Mouse (Mus musculus): ENCODE data around the gene Dbf4. TPM values are rescaled to one million over a fixed set of nuclear protein-coding genes. Genes with fewer than 3 reads are reported as not detected.

The Dbf4 gene
- polyA plus RNA-seq, 1 experiment from 2014 or later, result 65.7 TPM

DNA sequence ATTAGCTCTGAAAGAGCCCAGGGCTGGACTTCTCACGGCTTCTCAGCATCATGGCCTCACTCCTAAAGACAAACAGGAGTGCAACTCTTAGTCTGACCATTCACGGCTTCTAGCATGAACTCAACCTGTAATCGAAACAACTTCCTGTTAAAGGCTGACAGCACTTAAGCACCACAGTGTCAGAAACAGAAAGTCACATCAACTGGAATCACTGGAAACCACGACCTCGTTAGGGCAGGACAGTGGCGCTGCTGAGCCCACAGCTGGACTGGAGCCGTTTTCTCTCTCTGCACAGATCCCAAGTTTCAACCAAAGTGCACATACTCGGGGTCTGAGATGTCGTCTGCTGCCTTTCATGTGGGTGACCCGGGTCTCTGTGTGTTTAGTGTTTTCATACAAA, 73.0 kb downstream of the Dbf4 start:
- DNase-seq (ENCODE audit: low spot score), result no peak
- no peak for ATAC-seq (ENCODE audit: low FRiP score)
- Histone ChIP-seq H3K4me1 (replicated peaks; ENCODE audit: control insufficient read depth, insufficient read depth, low read length) (no peaks in the 10 kb centered on the region), H3K4me3 (ENCODE audit: low read depth, low read length) (no peak overlapping the region), H3K4me2 (replicated peaks; ENCODE audit: low read depth, low read length) (no peak overlapping the region), H3K36me3 (ENCODE audit: control insufficient read depth, insufficient read depth, low read length) (no peaks in the 10 kb centered on the region), H3K9me3 (ENCODE audit: control insufficient read depth, low read length) (no peaks in the 10 kb centered on the region), H3K27me3 (ENCODE audit: control insufficient read depth, insufficient read depth, low read length) (no peaks in the 10 kb centered on the region), H3K9ac (ENCODE audit: low read depth, low read length) (no peak overlapping the region), H3K27ac (ENCODE audit: low read depth, low read length) (no peak overlapping the region)
- 83% methylated on average over 10 of the region's 10 CpGs for WGBS

Other genes starting within 250 kb of the Dbf4 start
- gene Adam22, start 54.6 kb downstream of the Dbf4 start, polyA plus RNA-seq (2014; fragmentation: Nextera tagmentation; extraction: Ambion mirVana), result 15.9 and 16.7 TPM in 2 replicates
- gene Slc25a40, start 134 bp upstream of the Dbf4 start, polyA plus RNA-seq (2014; fragmentation: Nextera tagmentation; extraction: Ambion mirVana), result 10.4 and 10.7 TPM in 2 replicates
- 15.2 and 15.4 TPM in 2 replicates for gene Rundc3b, start 200.2 kb upstream of the Dbf4 start, polyA plus RNA-seq (2014; fragmentation: Nextera tagmentation; extraction: Ambion mirVana)
- 0.52 and 0.60 TPM in 2 replicates for gene Abcb1a, start 237.4 kb upstream of the Dbf4 start, polyA plus RNA-seq (2014; fragmentation: Nextera tagmentation; extraction: Ambion mirVana)